Mouse (Mus musculus) neural tube, embryonic 12.5 days (tissue): ENCODE data around the gene Olfr615. TPM values are rescaled to one million over a fixed set of nuclear protein-coding genes. Genes with fewer than 3 reads are reported as not detected.

Experiments
- microRNA-seq: library from miRNA; unstranded; fragments of <30 nt; microRNA quantifications from one replicate; pipeline ENCODE4, GENCODE M21; 2017
- polyA plus RNA-seq: library from polyadenylated mRNA; unstranded; fragments of >200 nt; fragmentation: Nextera tagmentation; extraction: Ambion mirVana; gene quantifications from 2 replicates; pipeline ENCODE4 v1.2.1, GENCODE M21; 2016

Olfr615 gene
- polyA plus RNA-seq, 1 experiment from 2014 or later: not detected

Small RNA genes within 50 kb of the gene (microRNA-seq; reads per million reads assigned to microRNA genes)
- gene Gm26506: not detected

Other genes starting within 250 kb of the Olfr615 start
- not detected in 2 replicates for gene Olfr597, start 239.8 kb upstream of the Olfr615 start, polyA plus RNA-seq
- not detected in 2 replicates for gene Olfr598, start 232.5 kb upstream of the Olfr615 start, polyA plus RNA-seq
- not detected in 2 replicates for gene Olfr599, start 220.2 kb upstream of the Olfr615 start, polyA plus RNA-seq
- gene Olfr600, start 206.4 kb upstream of the Olfr615 start, polyA plus RNA-seq: not detected in 2 replicates
- gene Olfr601, start 193.4 kb upstream of the Olfr615 start, polyA plus RNA-seq: not detected in 2 replicates
- gene Olfr603, start 169.9 kb upstream of the Olfr615 start, polyA plus RNA-seq: not detected in 2 replicates
- not detected in 2 replicates for gene Usp17lc, start 141.0 kb upstream of the Olfr615 start, polyA plus RNA-seq
- not detected in 2 replicates for gene Olfr605, start 110.6 kb upstream of the Olfr615 start, polyA plus RNA-seq
- not detected in 2 replicates for gene Olfr606, start 107.0 kb upstream of the Olfr615 start, polyA plus RNA-seq
- gene Olfr607, start 91.9 kb upstream of the Olfr615 start, polyA plus RNA-seq: not detected in 2 replicates
- not detected in 2 replicates for gene Olfr608, start 86.2 kb upstream of the Olfr615 start, polyA plus RNA-seq
- gene Olfr609, start 58.0 kb upstream of the Olfr615 start, polyA plus RNA-seq: not detected in 2 replicates
- not detected in 2 replicates for gene Olfr610, start 44.0 kb upstream of the Olfr615 start, polyA plus RNA-seq
- gene Olfr611, start 35.2 kb upstream of the Olfr615 start, polyA plus RNA-seq: not detected in 2 replicates
- gene Olfr612, start 13.4 kb upstream of the Olfr615 start, polyA plus RNA-seq: not detected in 2 replicates
- gene Olfr613, start 8.0 kb upstream of the Olfr615 start, polyA plus RNA-seq: not detected in 2 replicates
- gene Olfr616, start 13.1 kb downstream of the Olfr615 start, polyA plus RNA-seq: not detected in 2 replicates
- not detected in 2 replicates for gene Olfr617, start 17.0 kb downstream of the Olfr615 start, polyA plus RNA-seq
- not detected in 2 replicates for gene Olfr618, start 34.0 kb downstream of the Olfr615 start, polyA plus RNA-seq
- gene Olfr619, start 44.5 kb downstream of the Olfr615 start, polyA plus RNA-seq: not detected in 2 replicates
- not detected in 2 replicates for gene Olfr620, start 56.5 kb downstream of the Olfr615 start, polyA plus RNA-seq
- gene Olfr622, start 86.6 kb downstream of the Olfr615 start, polyA plus RNA-seq: not detected in 2 replicates
- gene Olfr623, start 107.6 kb downstream of the Olfr615 start, polyA plus RNA-seq: not detected in 2 replicates
- not detected in 2 replicates for gene Olfr624, start 115.1 kb downstream of the Olfr615 start, polyA plus RNA-seq
- not detected in 2 replicates for gene Olfr625-ps1, start 126.6 kb downstream of the Olfr615 start, polyA plus RNA-seq
- not detected in 2 replicates for gene Olfr243, start 158.6 kb downstream of the Olfr615 start, polyA plus RNA-seq
- not detected in 2 replicates for gene Olfr628, start 174.3 kb downstream of the Olfr615 start, polyA plus RNA-seq
- not detected in 2 replicates for gene Olfr629, start 188.9 kb downstream of the Olfr615 start, polyA plus RNA-seq
- not detected in 2 replicates for gene Olfr630, start 201.3 kb downstream of the Olfr615 start, polyA plus RNA-seq
- not detected in 2 replicates for gene Olfr69, start 215.5 kb downstream of the Olfr615 start, polyA plus RNA-seq
- not detected in 2 replicates for gene Olfr68, start 223.6 kb downstream of the Olfr615 start, polyA plus RNA-seq
- not detected in 2 replicates for gene Olfr67, start 235.7 kb downstream of the Olfr615 start, polyA plus RNA-seq